Mouse (Mus musculus) gastrocnemius, adult 18-20 months (tissue): ENCODE results near the gene Emg1. TPM values are rescaled to one million over a fixed set of nuclear protein-coding genes. Genes with fewer than 3 reads are reported as not detected.
"Not testable (repeated sequence)": the region's sequence is repeated elsewhere in the genome, so short reads cannot be mapped to it uniquely, and the experiment has no call there.

Experiments
- DNase-seq: peaks from one replicate; pipeline ENCODE4 v3.0.0; 2021; ENCODE audit warnings: low spot score
- total RNA-seq, 2 experiments: library from RNA; stranded (reverse); gene quantifications; 2 replicates each; pipeline ENCODE4 v1.2.3; 2021

Gene Emg1
- total RNA-seq, 2 experiments from 2014 or later: 58.4 to 60.4 TPM

- no peak for DNase-seq
Measured at GRCm38 (mm10) chr6:124708289-124708889, 3.6 kb downstream of the Emg1 start.

- DNase-seq: no peak
Measured at GRCm38 (mm10) chr6:124706061-124706627, 5.8 kb downstream of the Emg1 start.

- no peak for DNase-seq
Measured at GRCm38 (mm10) chr6:124704417-124704816, 7.6 kb downstream of the Emg1 start.

GRCm38 (mm10) chr6:124703789-124704188 is 8.2 kb downstream of the Emg1 start:
- no peak for DNase-seq

- DNase-seq: peak; percentile 66
Measured at GRCm38 (mm10) chr6:124702784-124703103, 9.2 kb downstream of the Emg1 start.

- no peak for DNase-seq
Measured at GRCm38 (mm10) chr6:124702102-124702783, 9.7 kb downstream of the Emg1 start.

GRCm38 (mm10) chr6:124701338-124701737 is 10.6 kb downstream of the Emg1 start:
- no peak for DNase-seq

- DNase-seq: peak; percentile 87
Measured at GRCm38 (mm10) chr6:124699962-124700610, 11.9 kb downstream of the Emg1 start.

- DNase-seq: no peak
Measured at GRCm38 (mm10) chr6:124699366-124699765, 12.6 kb downstream of the Emg1 start.

- no peak for DNase-seq
Measured at GRCm38 (mm10) chr6:124698751-124699150, 13.2 kb downstream of the Emg1 start.

- no peak for DNase-seq
Measured at GRCm38 (mm10) chr6:124696441-124697150, 15.4 kb downstream of the Emg1 start.

GRCm38 (mm10) chr6:124694166-124694955 is 17.6 kb downstream of the Emg1 start:
- DNase-seq: peak; percentile 56

- no peak for DNase-seq
Measured at GRCm38 (mm10) chr6:124693243-124693981, 18.6 kb downstream of the Emg1 start.

GRCm38 (mm10) chr6:124690517-124690916 is 21.5 kb downstream of the Emg1 start:
- DNase-seq: no peak

GRCm38 (mm10) chr6:124689011-124689410 is 23.0 kb downstream of the Emg1 start:
- no peak for DNase-seq

- DNase-seq: no peak
Measured at GRCm38 (mm10) chr6:124688151-124688758, 23.7 kb downstream of the Emg1 start.

- not testable (repeated sequence) for DNase-seq
Measured at GRCm38 (mm10) chr6:124686644-124687043, 25.3 kb downstream of the Emg1 start.

- DNase-seq: no peak
Measured at GRCm38 (mm10) chr6:124685606-124686386, 26.2 kb downstream of the Emg1 start.
